Mouse (Mus musculus): ENCODE measurements around the gene Mrs2.
"Not testable (repeated sequence)": the region's sequence is repeated elsewhere in the genome, so short reads cannot be mapped to it uniquely, and the experiment has no call there.

Gene Mrs2

GRCm38 (mm10) chr13:24977820-24978342 lies 42.3 kb downstream of the Mrs2 start:
- DNase-seq (ENCODE audit: low read depth, low spot score), result no peak

GRCm38 (mm10) chr13:24976384-24976783 lies 43.8 kb downstream of the Mrs2 start:
- no peak for DNase-seq (ENCODE audit: low read depth, low spot score)

GRCm38 (mm10) chr13:24971776-24972175 lies 48.4 kb downstream of the Mrs2 start:
- DNase-seq (ENCODE audit: low read depth, low spot score), result not testable (repeated sequence)

GRCm38 (mm10) chr13:24965846-24966201 lies 54.4 kb downstream of the Mrs2 start:
- no peak for DNase-seq (ENCODE audit: low read depth, low spot score)

GRCm38 (mm10) chr13:24965130-24965845 lies 54.9 kb downstream of the Mrs2 start:
- peak; percentile 27 for DNase-seq (ENCODE audit: low read depth, low spot score)

GRCm38 (mm10) chr13:24962119-24962518 lies 58.1 kb downstream of the Mrs2 start:
- DNase-seq (ENCODE audit: low read depth, low spot score), result no peak

GRCm38 (mm10) chr13:24960084-24960483 lies 60.1 kb downstream of the Mrs2 start:
- no peak for DNase-seq (ENCODE audit: low read depth, low spot score)

- no peak for DNase-seq (ENCODE audit: low read depth, low spot score)
These were observed 61.5 kb downstream of the Mrs2 start for GRCm38 (mm10) chr13:24958671-24959070.

GRCm38 (mm10) chr13:24955500-24955899 lies 64.7 kb downstream of the Mrs2 start:
- DNase-seq (ENCODE audit: low read depth, low spot score), result peak; percentile 68

- no peak for DNase-seq (ENCODE audit: low read depth, low spot score)
These were observed 65.1 kb downstream of the Mrs2 start for GRCm38 (mm10) chr13:24955091-24955490.

GRCm38 (mm10) chr13:24952659-24953058 lies 67.5 kb downstream of the Mrs2 start:
- no peak for DNase-seq (ENCODE audit: low read depth, low spot score)

- no peak for DNase-seq (ENCODE audit: low read depth, low spot score)
These were observed 71.3 kb downstream of the Mrs2 start for GRCm38 (mm10) chr13:24948870-24949269.

- DNase-seq (ENCODE audit: low read depth, low spot score), result no peak
These were observed 73.0 kb downstream of the Mrs2 start for GRCm38 (mm10) chr13:24947158-24947557.

- peak; percentile 32 for DNase-seq (ENCODE audit: low read depth, low spot score)
These were observed 74.6 kb downstream of the Mrs2 start for GRCm38 (mm10) chr13:24945567-24945966.

GRCm38 (mm10) chr13:24943303-24943702 lies 76.9 kb downstream of the Mrs2 start:
- no peak for DNase-seq (ENCODE audit: low read depth, low spot score)

- peak; percentile 26 for DNase-seq (ENCODE audit: low read depth, low spot score)
These were observed 77.5 kb downstream of the Mrs2 start, which contains the start of gene Gpld1 for GRCm38 (mm10) chr13:24942512-24943282. Gene Gpld1 (plus strand): TSS chr13:24943152.

- DNase-seq (ENCODE audit: low read depth, low spot score), result no peak
These were observed 80.7 kb downstream of the Mrs2 start for GRCm38 (mm10) chr13:24939472-24939871.

- DNase-seq (ENCODE audit: low read depth, low spot score), result peak; percentile 82
These were observed 81.5 kb downstream of the Mrs2 start for GRCm38 (mm10) chr13:24938683-24939082.

- DNase-seq (ENCODE audit: low read depth, low spot score), result no peak
These were observed 82.4 kb downstream of the Mrs2 start for GRCm38 (mm10) chr13:24937839-24938166.
